Mouse (Mus musculus): ENCODE measurements at regions not wholly inside any gene's neighbourhood (a gene's known extent, or its start where the extent isn't known, plus 50 kb on each side); places are given as distances from the start of the nearest gene placed in this dataset.
A peak's percentile ranks its signal among the peaks of the same experiment; 100 is the strongest.

- no peak for ATAC-seq (ENCODE audit: poor library complexity, severe bottlenecking)
Measured at GRCm38 (mm10) chr2:9589200-9589599, 291.9 kb upstream of the 4930412O13Rik start.

GRCm38 (mm10) chr2:9592531-9592930, 288.5 kb upstream of the 4930412O13Rik start:
- ATAC-seq (ENCODE audit: poor library complexity, severe bottlenecking) = no peak

- peak; percentile 88 for ATAC-seq (ENCODE audit: poor library complexity, severe bottlenecking)
Measured at GRCm38 (mm10) chr2:9593931-9594330, 287.1 kb upstream of the 4930412O13Rik start.

- no peak for ATAC-seq (ENCODE audit: poor library complexity, severe bottlenecking)
Measured at GRCm38 (mm10) chr2:9595236-9595850, 285.7 kb upstream of the 4930412O13Rik start.

- ATAC-seq (ENCODE audit: poor library complexity, severe bottlenecking) = no peak
Measured at GRCm38 (mm10) chr2:9596135-9596534, 284.9 kb upstream of the 4930412O13Rik start.

GRCm38 (mm10) chr2:9604984-9605383, 276.1 kb upstream of the 4930412O13Rik start:
- ATAC-seq (ENCODE audit: poor library complexity, severe bottlenecking) = no peak

- no peak for ATAC-seq (ENCODE audit: poor library complexity, severe bottlenecking)
Measured at GRCm38 (mm10) chr2:9607547-9607946, 273.5 kb upstream of the 4930412O13Rik start.

- no peak for ATAC-seq (ENCODE audit: poor library complexity, severe bottlenecking)
Measured at GRCm38 (mm10) chr2:9614415-9614814, 266.6 kb upstream of the 4930412O13Rik start.

- no peak for ATAC-seq (ENCODE audit: poor library complexity, severe bottlenecking)
Measured at GRCm38 (mm10) chr2:9616292-9616691, 264.8 kb upstream of the 4930412O13Rik start.

- no peak for ATAC-seq (ENCODE audit: poor library complexity, severe bottlenecking)
Measured at GRCm38 (mm10) chr2:9620303-9621244, 260.5 kb upstream of the 4930412O13Rik start.

- no peak for ATAC-seq (ENCODE audit: poor library complexity, severe bottlenecking)
Measured at GRCm38 (mm10) chr2:9623702-9624101, 257.4 kb upstream of the 4930412O13Rik start.

- no peak for ATAC-seq (ENCODE audit: poor library complexity, severe bottlenecking)
Measured at GRCm38 (mm10) chr2:9628026-9628425, 253.0 kb upstream of the 4930412O13Rik start.

- no peak for ATAC-seq (ENCODE audit: poor library complexity, severe bottlenecking)
Measured at GRCm38 (mm10) chr2:9632719-9633446, 248.2 kb upstream of the 4930412O13Rik start.

- ATAC-seq (ENCODE audit: poor library complexity, severe bottlenecking) = no peak
Measured at GRCm38 (mm10) chr2:9639262-9639661, 241.8 kb upstream of the 4930412O13Rik start.

GRCm38 (mm10) chr2:9641629-9642028, 239.4 kb upstream of the 4930412O13Rik start:
- no peak for ATAC-seq (ENCODE audit: poor library complexity, severe bottlenecking)

GRCm38 (mm10) chr2:9642411-9642810, 238.6 kb upstream of the 4930412O13Rik start:
- ATAC-seq (ENCODE audit: poor library complexity, severe bottlenecking) = no peak

GRCm38 (mm10) chr2:9646466-9646865, 234.6 kb upstream of the 4930412O13Rik start:
- no peak for ATAC-seq (ENCODE audit: poor library complexity, severe bottlenecking)

GRCm38 (mm10) chr2:9646963-9647362, 234.1 kb upstream of the 4930412O13Rik start:
- no peak for ATAC-seq (ENCODE audit: poor library complexity, severe bottlenecking)

GRCm38 (mm10) chr2:9650082-9650481, 231.0 kb upstream of the 4930412O13Rik start:
- no peak for ATAC-seq (ENCODE audit: poor library complexity, severe bottlenecking)

- ATAC-seq (ENCODE audit: poor library complexity, severe bottlenecking) = no peak
Measured at GRCm38 (mm10) chr2:9658880-9659279, 222.2 kb upstream of the 4930412O13Rik start.

GRCm38 (mm10) chr2:9669621-9670020, 211.4 kb upstream of the 4930412O13Rik start:
- ATAC-seq (ENCODE audit: poor library complexity, severe bottlenecking) = no peak
